ENCODE assay signal across 8 mouse cellular contexts in genomic region chr2:132264266-132264710, GRCm38 (mm10). TPM values are rescaled to one million over a fixed set of nuclear protein-coding genes. Genes with fewer than 3 reads are reported as not detected.
DNase-seq lines count a peak whose midpoint lies in the region; ATAC-seq and TF ChIP-seq lines count a peak whose summit lies in the region.

No protein-coding gene starts in this region.

- H3K9ac ChIP-seq in embryonic facial prominence, embryonic 13.5 days, result peak overlapping the region; percentile 95
- no peak overlapping the region for H3K9ac ChIP-seq in intestine, postnatal 0 days (ENCODE audit: low read depth, low read length)

- H3K27me3 ChIP-seq in embryonic facial prominence, embryonic 13.5 days, result no peaks in the 10 kb centered on the region
- H3K27me3 ChIP-seq in intestine, postnatal 0 days (replicated peaks; ENCODE audit: control insufficient read depth, insufficient read depth, low read length), result no peaks in the 10 kb centered on the region
- H3K27me3 ChIP-seq in myocyte (ENCODE audit: control insufficient read depth, insufficient read depth, insufficient read length), result no peaks in the 10 kb centered on the region

- TF ChIP-seq POLR2A in myocyte (IDR thresholded peaks at IDR 0.05; ENCODE audit: insufficient read length, low read depth), result no peak

- peaks cover 43% of the 10 kb centered on the region for H3K79me2 ChIP-seq in myocyte (ENCODE audit: control insufficient read depth, insufficient read depth)

- H3ac ChIP-seq in myocyte (ENCODE audit: control insufficient read depth, insufficient read length), result no peak overlapping the region

- no peaks in the 10 kb centered on the region for H3K9me3 ChIP-seq in embryonic facial prominence, embryonic 13.5 days
- H3K9me3 ChIP-seq in intestine, postnatal 0 days (ENCODE audit: control insufficient read depth), result no peaks in the 10 kb centered on the region

- H3K4me2 ChIP-seq in embryonic facial prominence, embryonic 13.5 days, result peak overlapping the region; percentile 72
- peak overlapping the region; percentile 93 for H3K4me2 ChIP-seq in intestine, postnatal 0 days (replicated peaks; ENCODE audit: low read depth)
- H3K4me2 ChIP-seq in myocyte (ENCODE audit: low read depth), result peak overlapping the region; percentile 67

- WGBS in embryonic facial prominence, embryonic 13.5 days, result 15% methylated on average over 6 of the region's 6 CpGs
- 11% methylated on average over 6 of the region's 6 CpGs for WGBS in intestine, postnatal 0 days

- H3K27ac ChIP-seq in left cerebral cortex, adult 2 months, result peak overlapping the region; percentile 95
- H3K27ac ChIP-seq in embryonic facial prominence, embryonic 13.5 days, result no peak overlapping the region
- H3K27ac ChIP-seq in intestine, postnatal 0 days (ENCODE audit: low read depth, low read length), result 0 out of 2 replicates have a peak overlapping the region, but pooled peaks have one; percentile 81

- no peak for DNase-seq in left cerebral cortex, adult 2 months (ENCODE audit: extremely low spot score in 1 of 2, low spot score in 2 of 2)
- DNase-seq in left cerebral cortex, postnatal 4 days, result no peak
- no peak for DNase-seq in left cerebral cortex, adult 18-20 months (ENCODE audit: low spot score in 2 of 2)
- DNase-seq in right cerebral cortex, postnatal 36 days (ENCODE audit: low spot score in 2 of 2), result no peak
- DNase-seq in gastrocnemius, postnatal 36 days, result no peak

- H3K4me1 ChIP-seq in embryonic facial prominence, embryonic 13.5 days, result peaks cover 15% of the 10 kb centered on the region
- H3K4me1 ChIP-seq in intestine, postnatal 0 days (replicated peaks; ENCODE audit: control insufficient read depth, insufficient read depth, low read length), result 0 out of 2 replicates have a peak, but pooled peaks cover 3% of the 10 kb centered on the region

- no peaks in the 10 kb centered on the region for H3K36me3 ChIP-seq in embryonic facial prominence, embryonic 13.5 days
- H3K36me3 ChIP-seq in intestine, postnatal 0 days (ENCODE audit: control insufficient read depth, insufficient read depth), result no peaks in the 10 kb centered on the region
- H3K36me3 ChIP-seq in myocyte (ENCODE audit: control insufficient read depth, insufficient read depth), result no peaks in the 10 kb centered on the region

- TF ChIP-seq CTCF in left cerebral cortex, adult 2 months (IDR thresholded peaks at IDR 0.05), result no peak
- TF ChIP-seq CTCF in intestine, postnatal 0 days (IDR thresholded peaks at IDR 0.05; ENCODE audit: low read depth), result no peak

- intact Hi-C loops in left cerebral cortex, adult 2 months (cut with DNase I), result loop anchor here (2.0 to 5.0 kb wide), 3 partner anchors 19 to 223 kb away; no protein-coding TSS in a partner anchor
- intact Hi-C loops in left cerebral cortex, postnatal 4 days (cut with DNase I), result no loop called here
- intact Hi-C loops in gastrocnemius, postnatal 36 days (cut with DNase I), result loop anchor here (5.0 kb wide), 1 partner anchor 223 kb away; no protein-coding TSS in a partner anchor

- no peak for ATAC-seq in embryonic facial prominence, embryonic 13.5 days (ENCODE audit: insufficient number of reproducible peaks, insufficient read depth, low FRiP score, low TSS enrichment, low read depth)
- ATAC-seq in intestine, postnatal 0 days, result no peak

- H3K4me3 ChIP-seq in left cerebral cortex, adult 2 months, result peak overlapping the region; percentile 100
- H3K4me3 ChIP-seq in embryonic facial prominence, embryonic 13.5 days, result peak overlapping the region; percentile 88
- H3K4me3 ChIP-seq in intestine, postnatal 0 days (ENCODE audit: low read depth, low read length), result peak overlapping the region; percentile 93
- peak overlapping the region; percentile 66 for H3K4me3 ChIP-seq in myocyte

TF ChIP-seq in myocyte, 11 proteins besides CTCF, POLR2A, EP300 and RAD21:
- TF ChIP-seq MAX (IDR thresholded peaks at IDR 0.05; ENCODE audit: low read depth) (no peak), TCF3 (IDR thresholded peaks at IDR 0.05; ENCODE audit: insufficient read length, low read depth) (no peak), USF1 (IDR thresholded peaks at IDR 0.05; ENCODE audit: low read depth) (no peak), E2F4 (IDR thresholded peaks at IDR 0.05; ENCODE audit: insufficient read depth) (no peak), REST (IDR thresholded peaks at IDR 0.05; ENCODE audit: insufficient read depth, insufficient read length) (no peak), TCF12 (IDR thresholded peaks at IDR 0.05; ENCODE audit: insufficient read depth, poor library complexity, severe bottlenecking) (no peak), POLR2AphosphoS2 (IDR thresholded peaks at IDR 0.05; ENCODE audit: insufficient read length, low read depth) (no peak), CEBPB (IDR thresholded peaks at IDR 0.05; ENCODE audit: insufficient read depth, poor library complexity, severe bottlenecking) (no peak), MYOD1 (IDR thresholded peaks at IDR 0.05; ENCODE audit: control insufficient read depth in 1 of 3, insufficient read length in 2 of 3, low read depth in 2 of 3) (no peak), MYOG (IDR thresholded peaks at IDR 0.05; ENCODE audit: control insufficient read depth in 1 of 3, insufficient read depth in 1 of 3, insufficient read length in 2 of 3, low read depth in 2 of 3) (no peak), SRF (IDR thresholded peaks at IDR 0.05; ENCODE audit: control insufficient read depth, insufficient read length, low read depth) (no peak)

RNA-seq across cellular contexts. Expression of gene Cds2, which starts 1.3 kb away (rescaled TPM):
- 100 to 1,000 TPM; 262 to 266 TPM for total RNA-seq in left cerebral cortex, adult 2 months (2021)
- 100 to 1,000 TPM in 1 of 2 experiments, 10 to 100 TPM in 1; 96.4 to 110 TPM for total RNA-seq in left cerebral cortex, postnatal 4 days (2021)
- 16.7 and 24.4 TPM in 2 replicates for polyA plus RNA-seq in embryonic facial prominence, embryonic 13.5 days (2015; fragmentation: Nextera tagmentation; extraction: Ambion mirVana)
- polyA plus RNA-seq in intestine, postnatal 0 days (2015; fragmentation: Nextera tagmentation; extraction: Ambion mirVana), result 16.2 and 17.3 TPM in 2 replicates
- polyA plus RNA-seq in myocyte (2012; fragmentation: generic; extraction: Trizol), result 30.3 TPM
- total RNA-seq in left cerebral cortex, adult 18-20 months (2021), result 100 to 1,000 TPM; 251 to 285 TPM
- 10 to 100 TPM; 14.4 to 15.0 TPM for total RNA-seq in gastrocnemius, postnatal 36 days (2021)

RNA-seq across cellular contexts. Expression of gene Pcna, which starts 11.2 kb away (rescaled TPM):
- total RNA-seq in left cerebral cortex, adult 2 months (2021), result 10 to 100 TPM; 44.5 to 49.6 TPM
- 10 to 100 TPM; 74.2 to 81.4 TPM for total RNA-seq in left cerebral cortex, postnatal 4 days (2021)
- polyA plus RNA-seq in embryonic facial prominence, embryonic 13.5 days (2015; fragmentation: Nextera tagmentation; extraction: Ambion mirVana), result 274 and 276 TPM in 2 replicates
- 105 and 106 TPM in 2 replicates for polyA plus RNA-seq in intestine, postnatal 0 days (2015; fragmentation: Nextera tagmentation; extraction: Ambion mirVana)
- 65.5 TPM for polyA plus RNA-seq in myocyte (2012; fragmentation: generic; extraction: Trizol)
- 10 to 100 TPM; 45.8 to 48.0 TPM for total RNA-seq in left cerebral cortex, adult 18-20 months (2021)
- total RNA-seq in gastrocnemius, postnatal 36 days (2021), result 10 to 100 TPM; 19.7 to 20.7 TPM

RNA-seq across cellular contexts. Expression of gene Tmem230, which starts 16.7 kb away (rescaled TPM):
- 10 to 100 TPM; 30.4 to 30.7 TPM for total RNA-seq in left cerebral cortex, adult 2 months (2021)
- total RNA-seq in left cerebral cortex, postnatal 4 days (2021), result 10 to 100 TPM; 23.5 to 23.9 TPM
- polyA plus RNA-seq in embryonic facial prominence, embryonic 13.5 days (2015; fragmentation: Nextera tagmentation; extraction: Ambion mirVana), result 55.9 and 61.2 TPM in 2 replicates
- polyA plus RNA-seq in intestine, postnatal 0 days (2015; fragmentation: Nextera tagmentation; extraction: Ambion mirVana), result 31.2 and 34.3 TPM in 2 replicates
- polyA plus RNA-seq in myocyte (2012; fragmentation: generic; extraction: Trizol), result 76.6 TPM
- 10 to 100 TPM; 33.7 to 36.4 TPM for total RNA-seq in left cerebral cortex, adult 18-20 months (2021)
- 10 to 100 TPM; 18.1 to 22.8 TPM for total RNA-seq in gastrocnemius, postnatal 36 days (2021)

Comparison
In these comparisons a context has a peak if more than half of its experiments do, and no peak if none do; other contexts are left out.
1. RNA of gene Cds2, which starts 1.3 kb away (total RNA-seq): 251 to 285 TPM in left cerebral cortex, adult 18-20 months, 262 to 266 TPM in left cerebral cortex, adult 2 months and 96.4 to 110 TPM in left cerebral cortex, postnatal 4 days; 14.4 to 15.0 TPM in gastrocnemius, postnatal 36 days; every median in the first group is over 4 times any median in the second.
2. Peak in every context shown above with its lines, with median percentiles within 50 percentile points of each other: H3K4me3 ChIP-seq and H3K4me2 ChIP-seq.